Mouse (Mus musculus) thymus, adult 2 months (tissue): ENCODE data around the gene Thsd1.

ENCODE experiments used
- CTCF ChIP-seq: fragments of 200-500 bp; IDR thresholded peaks from 2 replicates; pipeline ENCODE4 v1.5.1; 2012; ENCODE audit warnings: mild to moderate bottlenecking, control low read depth, low read length, moderate library complexity, borderline replicate concordance; ENCODE audit not compliant: control insufficient read depth, poor library complexity, insufficient read depth; ENCODE audit errors: extremely low read depth
- POLR2A ChIP-seq: fragments of 200-500 bp; IDR thresholded peaks from 2 replicates; pipeline ENCODE4 v1.6.1; 2012; ENCODE audit warnings: mild to moderate bottlenecking, low read length, control low read depth, moderate library complexity; ENCODE audit not compliant: control insufficient read depth, poor library complexity, insufficient read depth; ENCODE audit errors: extremely low read depth

- no peak for TF ChIP-seq CTCF
- TF ChIP-seq POLR2A, result no peak
Measured at GRCm38 (mm10) chr8:22184884-22185283, 42.2 kb upstream of the Thsd1 start.
